Mouse (Mus musculus) heart, postnatal 14 days (tissue): ENCODE measurements around the gene Dthd1. TPM values are rescaled to one million over a fixed set of nuclear protein-coding genes. Genes with fewer than 3 reads are reported as not detected.

Experiments used
- DNase-seq, 2 experiments: peaks; one replicate each; pipeline ENCODE4 v3.0.0; 2021 to 2022
- intact Hi-C: fragments of 180-260 bp; cut with DNase I; formaldehyde crosslinking; loops from one replicate; pipeline ENCODE4 v1.15.1; 2025
- total RNA-seq, 2 experiments: library from RNA; stranded (reverse); gene quantifications; 2 replicates each; pipeline ENCODE4 v1.2.3; 2021

The Dthd1 gene
- total RNA-seq, 2 experiments from 2014 or later, result 0.12 TPM; not detected in 1

GRCm38 (mm10) chr5:62857502-62857901, 43.9 kb downstream of the Dthd1 start:
- intact Hi-C loops, result no loop called here
- DNase-seq, result no peak

GRCm38 (mm10) chr5:62858282-62858681, 44.7 kb downstream of the Dthd1 start:
- intact Hi-C loops, result no loop called here
- no peak for DNase-seq

GRCm38 (mm10) chr5:62864348-62864747, 50.7 kb downstream of the Dthd1 start:
- intact Hi-C loops, result no loop called here
- no peak for DNase-seq

- DNase-seq, result no peak
- intact Hi-C loops, result no loop called here
These were observed 53.4 kb downstream of the Dthd1 start for GRCm38 (mm10) chr5:62867003-62867402.

GRCm38 (mm10) chr5:62879530-62879929, 65.9 kb downstream of the Dthd1 start:
- DNase-seq, result no peak
- intact Hi-C loops, result no loop called here

GRCm38 (mm10) chr5:62895326-62895725, 81.7 kb downstream of the Dthd1 start:
- peak in 1 of 2 experiments; percentile 9 for DNase-seq
- intact Hi-C loops, result loop anchor here (5.0 kb wide), 2 partner anchors 343 to 992 kb away; no protein-coding TSS in a partner anchor

- DNase-seq, result no peak
- intact Hi-C loops, result loop anchor here (10.0 kb wide), 1 partner anchor 58 kb away; no protein-coding TSS in a partner anchor
These were observed 93.3 kb downstream of the Dthd1 start for GRCm38 (mm10) chr5:62906954-62907353.

GRCm38 (mm10) chr5:62909074-62909473, 95.5 kb downstream of the Dthd1 start:
- intact Hi-C loops, result loop anchor here (10.0 kb wide), 1 partner anchor 56 kb away; no protein-coding TSS in a partner anchor
- DNase-seq, result no peak

- DNase-seq, result no peak
- intact Hi-C loops, result no loop called here
These were observed 111.0 kb downstream of the Dthd1 start for GRCm38 (mm10) chr5:62924616-62925015.

Other genes with a start within 250 kb of the Dthd1 start
- gene Arap2, start 47.7 kb upstream of the Dthd1 start, total RNA-seq, result 1 to 10 TPM; 8.7 to 9.2 TPM